Mouse (Mus musculus) ovary, postnatal 14 days (tissue): ENCODE results near the gene Syt13.

Source experiments
- DNase-seq: peaks from one replicate; pipeline ENCODE4 v3.0.0; 2022; ENCODE audit warnings: low spot score

The Syt13 gene

DNA sequence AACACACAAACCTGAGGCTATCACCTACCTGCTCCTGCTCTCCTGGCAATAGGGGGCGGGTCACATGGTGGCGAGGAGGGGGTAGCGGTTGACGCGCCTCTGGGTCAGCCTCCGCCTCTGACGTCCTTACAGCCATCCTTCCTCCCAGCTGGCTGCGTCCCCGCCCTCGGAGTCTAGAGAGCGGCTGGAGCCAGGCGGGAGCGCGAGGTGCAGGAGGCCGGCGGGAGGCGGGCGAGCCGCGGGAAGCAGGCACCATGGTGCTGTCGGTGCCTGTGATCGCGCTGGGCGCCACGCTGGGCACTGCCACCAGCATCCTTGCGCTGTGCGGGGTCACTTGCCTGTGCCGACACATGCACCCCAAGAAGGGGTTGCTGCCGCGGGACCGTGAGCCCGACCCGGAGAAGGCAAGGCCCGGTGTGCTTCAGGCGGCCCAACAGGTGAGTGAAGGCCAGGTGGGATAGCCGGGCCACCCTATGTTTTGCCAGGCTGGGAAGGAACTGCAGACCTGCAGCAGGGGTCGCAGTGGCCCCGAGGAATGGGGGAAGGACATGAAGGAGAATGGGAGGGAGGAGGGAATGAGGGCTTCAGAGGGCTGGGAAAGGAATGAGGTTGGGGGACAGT, at the start of gene Syt13:
Gene Syt13 (plus strand): TSS at position 166 of the 621 bp plus-strand sequence.
- DNase-seq, result peak; percentile 51

DNA sequence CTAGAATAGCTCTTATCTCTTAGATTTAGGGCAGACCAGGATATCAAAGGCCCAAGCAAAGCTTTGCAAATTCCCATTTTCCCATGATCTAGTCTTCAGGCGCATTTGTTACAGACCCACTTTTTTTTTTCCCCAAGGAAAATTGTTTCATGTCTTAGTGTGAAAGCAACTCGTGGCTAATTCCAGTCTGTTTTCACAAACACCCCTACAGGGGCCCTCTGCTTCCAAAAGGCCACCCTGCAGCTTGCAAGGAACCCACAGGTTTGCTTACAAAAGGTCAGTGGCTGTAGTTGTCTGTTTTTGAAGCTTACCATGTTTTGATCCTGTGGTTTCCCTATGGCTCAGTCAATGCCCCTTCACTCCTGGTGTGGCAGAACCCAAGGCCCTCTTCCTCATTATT, 48.3 kb upstream of the Syt13 start:
- DNase-seq, result no peak

- no peak for DNase-seq
These were observed 44.6 kb upstream of the Syt13 start for GRCm38 (mm10) chr2:92870139-92870836.

GRCm38 (mm10) chr2:92871093-92871686, 43.7 kb upstream of the Syt13 start:
- no peak for DNase-seq

DNA sequence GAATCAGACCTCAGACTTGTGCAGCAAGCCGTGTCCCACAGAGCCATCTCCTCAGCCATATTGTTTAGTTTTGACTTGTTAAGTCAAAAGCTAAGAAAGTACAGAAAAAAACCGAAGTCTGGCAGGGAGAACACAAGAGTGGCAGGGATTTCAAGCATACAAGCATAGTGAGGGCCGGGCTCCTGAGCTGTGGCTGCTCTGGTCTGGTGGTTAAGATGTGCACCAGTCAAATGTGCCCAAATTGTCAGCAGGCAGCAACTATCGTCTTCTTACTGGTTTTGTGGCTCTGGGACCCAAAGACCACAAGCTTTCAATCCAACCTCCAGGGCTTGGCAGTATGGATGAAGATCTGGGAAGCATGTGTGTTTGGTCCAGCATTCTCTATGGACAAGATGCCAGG, 42.2 kb upstream of the Syt13 start:
- DNase-seq, result no peak

DNA sequence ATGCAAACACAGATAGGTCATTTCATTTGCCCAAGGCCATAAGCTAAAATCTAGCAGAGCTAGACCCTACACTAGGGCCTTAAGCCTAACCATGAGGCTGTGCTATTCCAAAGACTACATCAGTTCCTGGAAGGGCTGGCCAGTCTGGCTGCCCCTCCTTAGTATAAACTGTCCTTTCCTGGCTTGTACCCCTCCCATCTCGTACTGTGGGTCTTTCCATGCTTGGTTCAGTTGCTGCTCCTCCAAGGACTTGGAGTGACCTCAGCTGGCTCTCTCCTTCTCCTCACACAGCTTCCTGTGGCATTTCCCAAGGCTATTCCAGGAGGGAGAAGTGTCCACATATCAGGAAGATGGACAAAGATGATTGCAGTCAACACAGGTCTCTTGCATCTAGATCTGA, 40.3 kb upstream of the Syt13 start:
- DNase-seq, result no peak

- no peak for DNase-seq
These were observed 37.4 kb upstream of the Syt13 start for GRCm38 (mm10) chr2:92877488-92877887.

DNA sequence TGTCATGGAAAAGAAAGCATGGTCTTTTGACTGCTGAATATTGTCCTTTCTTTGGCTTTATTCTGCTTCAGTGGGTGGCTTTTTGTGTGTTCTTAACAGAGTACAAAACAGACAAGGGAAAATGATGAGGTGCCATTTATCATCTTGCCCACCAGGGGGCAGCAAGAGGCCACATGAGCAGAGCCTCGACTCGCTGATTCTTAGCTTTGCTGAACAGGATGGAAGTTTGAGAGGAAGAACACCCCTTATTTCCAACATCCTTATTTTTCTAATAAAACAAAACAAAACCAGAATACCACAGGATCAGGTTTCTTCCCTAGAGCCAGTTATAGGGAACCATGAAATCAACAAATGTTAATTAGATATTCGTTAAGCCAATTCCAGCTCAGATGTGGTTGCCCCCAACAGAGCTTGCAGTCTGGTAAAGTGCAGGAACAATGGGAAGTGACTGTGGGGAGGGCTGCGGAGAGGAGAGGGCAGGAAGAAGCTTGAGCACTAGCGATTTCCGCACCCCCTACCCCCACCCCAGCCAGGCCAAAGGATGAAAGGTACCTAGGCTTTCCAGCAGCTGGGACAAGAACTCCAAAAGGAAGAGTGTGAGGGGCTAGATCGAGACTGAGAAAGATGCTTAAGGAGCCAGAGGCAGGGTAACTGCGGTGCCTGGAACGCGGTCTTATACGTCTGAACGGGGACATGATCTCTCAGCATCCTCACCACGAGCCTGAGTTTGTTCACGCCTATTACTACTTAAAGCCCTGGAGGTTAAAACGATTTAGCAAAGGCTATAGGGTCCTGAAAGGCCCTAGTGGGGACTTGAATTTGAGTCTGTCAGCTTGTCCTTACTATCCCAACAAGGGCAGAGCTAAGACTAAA, 31.6 kb upstream of the Syt13 start:
- DNase-seq, result peak; percentile 46

DNA sequence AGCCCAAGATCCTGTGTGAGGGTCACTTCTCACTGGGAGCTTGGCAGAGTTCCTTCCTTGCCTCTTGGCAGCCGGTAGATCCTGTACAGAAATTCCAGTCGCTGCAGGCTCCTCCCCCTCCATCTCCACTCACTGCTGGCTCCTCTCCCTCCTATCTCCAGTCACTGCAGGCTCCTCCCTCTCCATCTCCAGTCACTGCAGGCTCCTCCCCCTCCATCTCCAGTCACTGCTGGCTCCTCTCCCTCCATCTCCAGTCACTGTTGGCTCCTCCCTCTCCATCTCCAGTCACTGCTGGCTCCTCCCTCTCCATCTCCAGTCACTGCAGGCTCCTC, 31.0 kb upstream of the Syt13 start:
- no peak for DNase-seq

DNA sequence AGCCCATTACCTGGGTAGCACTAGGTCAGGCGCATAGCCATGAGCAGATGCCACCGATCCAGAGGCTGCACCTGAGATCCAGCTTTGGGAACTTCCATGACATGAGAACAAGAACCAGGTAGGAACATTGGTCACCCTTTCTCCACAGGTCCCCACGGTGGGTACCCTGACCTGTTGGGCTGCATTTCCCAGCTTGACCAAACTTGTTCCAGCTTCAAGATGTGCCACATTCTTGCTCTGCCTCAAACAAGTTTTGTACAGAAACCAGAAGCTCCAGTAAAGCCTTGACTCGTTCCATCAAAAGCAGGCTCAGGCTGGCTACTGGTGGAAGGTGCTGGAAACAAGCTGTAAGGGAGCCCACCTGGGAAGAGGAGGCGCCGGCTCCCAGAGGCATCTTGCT, 29.9 kb upstream of the Syt13 start:
- DNase-seq, result no peak

DNA sequence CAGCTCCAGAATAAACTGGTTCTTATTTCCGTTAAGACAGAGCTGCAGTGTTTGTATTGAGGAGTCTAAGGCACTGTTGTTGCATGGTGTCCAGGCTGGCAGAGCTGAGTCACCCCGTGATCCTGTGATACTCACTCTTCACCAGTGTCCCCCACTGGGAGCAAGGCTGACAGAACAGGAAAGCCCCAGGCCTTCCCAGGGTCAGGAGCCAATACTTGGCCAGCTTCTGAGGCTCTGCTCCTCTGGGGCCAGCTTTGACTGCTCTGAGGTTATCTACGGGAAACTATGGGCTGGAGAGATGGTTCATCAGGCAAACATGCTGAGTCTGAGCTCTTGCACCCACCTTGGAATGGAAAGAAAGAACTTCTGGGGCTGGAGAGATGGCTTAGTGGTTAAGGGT, 28.0 kb upstream of the Syt13 start:
- no peak for DNase-seq

- DNase-seq, result no peak
These were observed 22.4 kb upstream of the Syt13 start for GRCm38 (mm10) chr2:92892524-92892923.

DNA sequence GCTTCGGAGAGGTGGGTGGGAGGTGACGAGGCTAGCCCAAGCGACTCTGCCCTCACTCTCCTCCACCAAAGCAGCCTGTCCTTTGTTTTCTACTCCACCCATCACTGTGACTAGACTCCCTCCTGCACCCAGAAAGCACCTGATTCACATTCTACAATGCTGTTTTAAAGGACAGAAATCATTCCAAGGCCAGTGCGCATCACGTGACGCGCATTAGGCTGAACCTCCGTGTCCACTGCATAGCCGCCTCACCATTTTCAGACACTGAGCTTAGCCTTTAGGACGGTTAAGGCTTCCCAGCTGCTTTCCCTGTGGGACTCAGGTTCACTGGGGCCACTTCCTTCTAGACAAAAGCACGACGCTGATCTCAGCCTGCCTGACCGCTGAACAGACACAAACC, 11.2 kb upstream of the Syt13 start:
- DNase-seq, result no peak

DNA sequence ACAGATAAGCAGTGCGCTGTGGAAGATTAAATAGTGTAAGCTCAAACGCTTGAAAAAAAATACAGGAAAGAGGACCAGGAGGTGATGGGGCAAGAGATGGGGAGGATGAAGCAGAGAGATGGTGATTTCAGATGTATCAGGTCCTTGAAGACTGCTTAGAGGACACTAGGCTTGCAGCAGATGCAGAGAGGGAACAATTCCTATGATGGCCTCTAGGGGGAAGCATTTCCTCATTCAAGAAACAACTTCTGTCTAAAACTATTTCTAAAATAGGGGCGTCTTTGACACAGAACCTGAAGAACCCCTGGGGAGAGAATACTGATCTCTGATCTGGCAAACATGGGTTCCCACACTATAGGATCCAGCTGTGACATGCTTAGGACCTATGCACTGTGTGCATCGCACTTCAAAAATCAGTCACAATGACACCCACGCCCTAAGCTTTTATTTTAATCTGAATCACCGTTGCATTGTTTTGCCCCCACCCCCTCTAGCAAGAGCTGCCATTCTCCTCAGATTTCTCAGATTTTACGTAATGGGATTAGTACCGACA, 10.5 kb upstream of the Syt13 start:
- DNase-seq, result peak; percentile 46

GRCm38 (mm10) chr2:92910371-92910770, 4.5 kb upstream of the Syt13 start:
- DNase-seq, result no peak

DNA sequence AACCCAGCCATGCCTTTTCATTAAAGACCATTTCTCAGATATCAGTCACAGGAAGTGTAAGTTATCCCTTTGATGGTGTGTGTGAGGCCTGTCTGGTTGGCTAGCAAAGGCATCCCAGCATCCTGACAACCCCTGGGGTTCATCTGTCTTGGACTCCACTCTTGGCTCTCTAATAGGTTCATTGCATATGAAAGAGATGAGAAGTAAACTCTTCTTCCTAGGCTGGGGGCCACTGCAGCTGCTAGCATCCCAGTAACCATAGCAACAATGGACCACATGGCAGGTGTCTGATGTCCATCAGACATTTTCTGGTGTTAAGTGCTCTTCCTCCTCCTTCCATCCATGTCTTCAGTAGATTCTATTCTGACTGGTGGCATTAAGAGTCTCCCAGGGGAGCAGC, 2.6 kb upstream of the Syt13 start:
- DNase-seq, result no peak

- DNase-seq, result no peak
These were observed 1.6 kb upstream of the Syt13 start for GRCm38 (mm10) chr2:92913295-92913694.

- no peak for DNase-seq
These were observed 1.0 kb downstream of the Syt13 start for GRCm38 (mm10) chr2:92915659-92916631.

- peak; percentile 34 for DNase-seq
These were observed 2.7 kb downstream of the Syt13 start for GRCm38 (mm10) chr2:92917405-92918142.

DNA sequence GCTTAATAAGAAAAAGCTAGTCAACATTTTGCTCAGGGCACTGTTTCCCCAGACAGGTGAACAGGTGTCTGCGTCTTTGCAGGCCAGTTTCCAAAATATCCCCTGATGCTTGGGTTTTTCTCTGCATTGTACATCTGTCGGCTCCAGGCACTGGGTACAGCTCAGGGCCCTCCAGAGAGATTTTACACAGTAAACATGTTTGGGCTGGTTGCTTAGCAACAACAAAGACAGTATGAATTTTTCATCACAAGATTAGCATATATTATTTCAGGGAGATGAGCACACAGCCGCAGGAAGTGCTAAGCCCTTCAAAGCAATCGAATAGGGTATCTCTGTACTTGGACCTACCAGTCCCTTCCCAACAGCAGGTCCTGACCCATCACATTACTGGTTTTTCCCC, 5.8 kb downstream of the Syt13 start:
- no peak for DNase-seq
